Mouse (Mus musculus) adrenal gland, adult 2 months (tissue): ENCODE results near the gene Mcpt4. TPM values are rescaled to one million over a fixed set of nuclear protein-coding genes. Genes with fewer than 3 reads are reported as not detected.
"Not testable (repeated sequence)": the region's sequence is repeated elsewhere in the genome, so short reads cannot be mapped to it uniquely, and the experiment has no call there.

Source experiments
- DNase-seq: peaks from one replicate; pipeline ENCODE4 v3.0.0; 2021
- long read RNA-seq: library from polyadenylated mRNA; stranded (forward); transcript quantifications from one replicate; pipeline ENCODE4 v2.0.0, GENCODE M21; 2021
- polyA plus RNA-seq: library from polyadenylated mRNA; depleted of rRNA; stranded (reverse); fragments of >200 nt; gene quantifications from 2 replicates; pipeline ENCODE4 v1.2.3, GENCODE M21; 2012; rRNA removed
- total RNA-seq, 2 experiments: library from RNA; stranded (reverse); gene quantifications; 2 replicates each; pipeline ENCODE4 v1.2.3; 2021

The Mcpt4 gene
- total RNA-seq: 1 to 10 TPM; 1.1 to 1.6 TPM
- 1.00 and 1.3 TPM in 2 replicates for polyA plus RNA-seq
- long read RNA-seq: 0 reads

DNA sequence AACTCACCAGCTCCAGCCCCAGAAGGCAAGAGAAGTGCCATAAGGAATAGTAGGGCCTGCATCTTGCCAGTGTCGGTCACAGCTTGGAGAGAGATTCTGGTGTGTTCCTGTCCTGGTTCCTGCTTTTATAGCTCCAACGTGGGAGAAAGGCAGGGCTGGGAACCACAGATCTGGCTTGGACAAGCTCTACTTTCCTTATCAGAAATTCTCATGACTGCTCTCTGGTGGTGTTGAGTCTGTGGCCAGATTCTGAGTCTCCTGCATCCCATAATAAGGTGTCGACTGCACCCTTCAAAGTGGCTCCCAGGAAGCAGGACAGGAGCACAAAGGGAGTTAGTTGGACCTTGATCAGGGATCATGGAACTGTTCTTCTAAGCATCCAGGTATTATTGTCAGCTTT lies at the start of gene Mcpt4:
Mcpt4 (minus strand) TSS at position 101 of the 400 bp plus-strand sequence.
- not testable (repeated sequence) for DNase-seq

DNA sequence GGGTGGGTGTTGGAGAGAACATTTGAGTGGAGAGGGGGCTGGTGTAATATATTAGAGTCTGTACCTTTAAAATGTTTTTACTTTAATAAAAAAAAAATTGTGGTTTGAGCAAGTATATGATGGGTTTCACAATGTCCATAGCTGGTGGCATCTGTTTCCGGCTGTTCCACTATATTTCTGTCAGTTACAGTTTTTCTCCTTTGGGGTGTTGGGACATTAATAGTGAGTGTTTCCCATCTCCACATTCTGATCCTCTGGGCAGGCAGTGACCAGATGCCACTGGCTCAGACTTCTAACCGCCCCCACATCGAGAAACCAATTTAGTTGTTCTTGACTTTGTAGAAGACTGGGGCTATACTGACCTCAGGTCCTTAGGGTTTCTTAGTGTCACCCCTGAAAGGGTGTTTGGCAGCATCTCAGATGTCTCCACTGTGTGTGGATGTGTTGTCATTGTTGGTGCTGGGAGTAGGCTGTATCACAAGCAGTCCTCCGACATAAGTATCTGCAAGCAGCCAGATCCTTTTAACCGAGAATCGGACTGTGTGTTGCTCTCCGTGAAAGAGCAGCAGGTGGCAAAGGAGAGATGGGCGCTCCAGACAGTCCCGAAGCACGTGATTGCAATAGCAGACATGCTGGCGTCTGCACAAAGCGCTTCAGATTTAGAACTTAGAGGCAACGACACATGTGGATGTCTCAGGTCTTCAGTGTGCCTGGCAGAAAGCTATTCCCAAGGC lies 43.5 kb upstream of the Mcpt4 start:
- DNase-seq: no peak

DNA sequence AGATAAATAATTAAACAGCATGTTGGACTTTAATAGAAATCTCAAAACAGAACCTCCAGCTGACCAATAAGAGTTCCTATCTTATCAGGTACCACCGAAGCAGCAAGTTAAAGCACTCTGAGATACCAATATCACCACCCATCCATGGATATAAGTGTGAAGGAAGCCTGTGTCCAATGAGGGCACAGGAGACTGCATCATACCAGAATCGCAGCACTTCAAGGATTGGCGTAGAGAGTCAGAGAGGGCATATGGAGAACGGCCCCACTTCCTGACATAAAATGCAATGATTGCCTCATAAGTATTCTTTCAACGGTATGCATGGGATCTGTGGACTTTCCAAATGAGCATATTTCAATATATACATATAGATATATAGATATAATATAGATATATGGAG lies 42.9 kb upstream of the Mcpt4 start:
- no peak for DNase-seq

DNA sequence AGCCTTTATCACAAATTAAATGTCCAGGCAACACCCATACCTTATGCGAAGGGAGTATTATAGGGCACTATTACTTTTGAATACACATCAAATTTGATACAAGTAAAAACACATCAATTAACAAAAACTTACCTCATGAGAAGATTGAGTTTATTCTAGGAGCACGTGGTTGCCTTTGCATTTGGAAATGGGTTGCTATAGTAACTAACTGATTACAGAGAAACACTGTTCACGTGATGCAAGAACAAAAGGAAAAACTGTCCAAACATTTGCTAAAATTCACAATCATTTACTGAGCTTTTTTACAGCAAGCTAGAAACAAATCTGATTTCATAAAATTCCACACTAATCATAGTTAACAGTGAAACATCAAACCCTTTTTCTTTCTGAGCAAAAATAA lies 41.3 kb upstream of the Mcpt4 start:
- DNase-seq: no peak

DNA sequence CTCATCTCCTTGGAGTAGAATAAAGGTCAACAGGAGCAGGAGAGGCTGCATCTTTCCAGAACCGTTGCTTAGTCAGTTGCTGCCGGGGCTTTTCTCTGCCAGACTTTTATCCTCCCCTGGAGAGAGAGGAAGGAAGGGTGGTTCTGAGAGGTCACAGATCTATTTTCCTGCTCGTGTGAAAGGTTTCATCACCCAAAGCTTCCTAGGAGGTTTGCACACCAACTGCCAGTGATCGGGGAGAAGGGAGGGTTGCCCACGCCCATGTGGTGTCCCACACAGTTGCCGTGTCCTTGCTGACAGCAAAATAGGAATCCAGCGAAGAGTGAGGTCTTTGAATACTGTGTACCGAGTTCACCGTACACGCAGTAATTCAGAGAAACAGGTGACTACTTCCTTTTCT lies 40.3 kb upstream of the Mcpt4 start, which contains the start of gene Ctsg:
Ctsg (minus strand) TSS at position 189 of the 400 bp plus-strand sequence.
- no peak for DNase-seq

DNA sequence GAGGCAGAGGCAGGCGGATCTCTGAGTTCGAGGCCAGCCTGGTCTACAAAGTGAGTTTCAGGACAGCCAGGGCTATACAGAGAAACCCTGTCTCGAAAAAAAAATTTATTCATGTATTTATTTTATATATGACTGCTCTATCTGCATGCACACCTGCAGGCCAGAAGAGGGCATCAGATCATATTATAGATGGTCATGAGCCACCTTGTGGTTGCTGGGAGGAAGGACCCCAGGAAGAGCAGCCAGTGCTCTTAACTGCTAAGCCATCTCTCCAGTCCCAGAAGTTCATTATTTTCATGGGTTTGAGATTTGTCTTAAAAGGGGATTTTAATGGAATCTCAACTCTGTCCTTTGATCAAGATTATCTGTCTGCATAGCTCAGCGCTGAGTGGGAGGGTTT lies 36.8 kb upstream of the Mcpt4 start:
- DNase-seq: peak; percentile 7

DNA sequence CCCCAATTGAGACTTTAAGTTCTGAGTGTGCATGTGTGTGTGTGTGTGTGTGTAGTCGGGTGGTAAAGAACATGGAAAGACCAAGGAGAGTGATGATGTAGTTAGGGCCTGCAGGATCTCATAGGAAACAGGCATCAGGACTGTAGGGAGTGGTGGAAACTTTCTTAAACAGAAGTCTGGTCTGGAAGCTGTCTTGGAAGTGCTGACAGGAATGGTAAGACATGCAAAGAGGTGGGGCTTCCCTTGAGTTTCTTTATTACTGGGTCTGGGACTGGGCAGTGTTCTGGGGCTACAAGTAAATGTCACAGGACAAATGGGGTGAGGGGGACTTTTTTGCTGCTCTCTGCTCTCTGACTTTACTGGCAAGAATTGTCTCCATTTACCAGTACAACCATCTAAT lies 35.5 kb upstream of the Mcpt4 start:
- DNase-seq: no peak

DNA sequence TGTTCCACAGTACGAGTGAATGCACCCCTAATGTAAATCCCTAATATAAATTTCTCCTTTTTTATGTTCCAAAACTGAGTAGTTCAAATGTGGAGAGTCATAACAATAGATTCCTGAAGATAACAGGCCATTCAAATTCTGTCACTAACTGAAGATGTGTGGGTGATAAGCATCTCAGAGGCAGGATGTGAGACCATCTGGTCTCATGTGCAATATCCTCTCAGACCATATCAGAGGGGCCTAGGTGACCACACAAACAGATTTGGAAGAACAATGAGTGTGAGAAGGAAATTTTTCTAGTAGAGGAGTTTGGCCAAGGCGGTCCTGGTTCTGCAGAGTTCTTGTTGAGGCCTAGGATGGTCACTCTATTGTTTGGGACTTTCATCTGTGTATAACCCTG lies 31.2 kb upstream of the Mcpt4 start:
- no peak for DNase-seq

DNA sequence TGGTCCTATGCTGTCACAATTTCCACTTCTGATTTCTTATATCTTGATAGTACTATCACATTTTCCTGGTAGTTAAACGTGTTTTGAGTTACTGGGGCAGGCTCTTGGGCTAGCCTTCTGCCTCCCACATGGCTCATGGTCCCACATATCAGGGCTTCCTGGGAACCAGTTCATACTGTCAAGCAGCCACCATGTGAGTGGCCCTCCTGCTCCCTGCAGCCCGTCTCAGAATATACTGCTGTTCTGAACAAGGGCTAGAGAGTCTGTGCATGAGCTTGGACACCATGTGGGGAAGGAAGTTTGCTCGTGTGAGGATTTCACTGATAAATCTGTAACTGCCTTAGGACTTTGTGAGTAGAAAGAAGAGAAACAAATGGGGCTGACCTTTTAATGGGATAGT lies 24.6 kb upstream of the Mcpt4 start:
- DNase-seq: no peak

DNA sequence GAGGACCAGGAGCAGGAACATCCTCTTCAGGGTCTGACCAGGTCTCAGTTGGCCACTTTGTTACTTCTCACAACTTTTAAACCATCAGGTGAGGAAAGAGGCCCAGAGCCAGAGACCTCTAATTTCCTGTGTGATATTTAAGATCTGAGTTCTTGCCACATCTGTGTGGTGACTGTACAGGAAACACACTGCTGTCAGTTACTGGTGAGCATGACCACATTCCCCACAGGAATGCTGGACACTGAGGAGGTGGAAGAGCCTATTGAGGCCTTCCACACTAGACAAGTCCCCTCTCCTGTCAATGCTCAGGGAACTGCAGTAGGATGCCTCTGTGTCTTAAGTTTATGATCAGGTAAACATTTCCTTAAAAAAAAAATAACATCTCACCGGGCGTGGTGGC lies 23.1 kb upstream of the Mcpt4 start, which contains the start of gene Mcpt8:
Mcpt8 (minus strand) TSS at position 107 of the 400 bp plus-strand sequence.
- no peak for DNase-seq

DNA sequence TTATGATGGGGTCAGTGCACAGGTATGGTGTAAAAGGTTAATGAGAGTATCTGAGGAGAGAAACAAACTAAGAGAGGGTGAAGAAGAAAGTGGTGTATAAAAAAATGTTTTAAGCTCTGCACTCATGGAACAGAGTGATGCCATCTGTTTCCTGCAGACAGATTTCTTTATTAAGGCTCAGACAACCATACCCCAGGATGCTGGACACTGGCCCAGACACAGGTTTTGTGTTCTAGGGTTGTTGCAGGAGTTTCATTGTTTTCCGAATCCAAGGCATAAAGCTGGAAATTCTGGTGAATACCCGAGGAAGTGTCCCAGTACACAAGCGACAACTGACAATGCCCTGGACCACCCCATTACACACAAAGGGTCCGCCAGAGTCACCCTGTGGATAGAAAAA lies 19.9 kb upstream of the Mcpt4 start:
- no peak for DNase-seq

DNA sequence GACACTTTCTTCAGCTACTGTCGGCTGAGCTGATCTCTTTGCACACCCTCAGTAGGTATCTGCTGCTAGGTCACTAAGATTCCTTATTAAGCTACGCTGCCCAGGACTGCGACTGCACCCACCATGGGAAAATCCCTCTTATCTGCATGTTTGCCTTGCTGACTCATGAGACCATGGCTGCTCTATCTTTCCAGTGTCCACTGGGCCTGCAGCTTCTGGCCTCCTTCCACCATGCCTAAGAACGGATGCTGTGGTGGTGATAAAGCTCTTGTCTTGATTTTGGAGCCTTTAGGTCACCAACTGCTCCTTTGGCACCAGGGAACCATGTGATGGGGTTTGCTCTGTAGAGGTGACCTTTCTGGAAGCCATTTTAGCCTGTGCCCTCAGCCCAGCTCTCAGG lies 4.4 kb downstream of the Mcpt4 start:
- DNase-seq: no peak

DNA sequence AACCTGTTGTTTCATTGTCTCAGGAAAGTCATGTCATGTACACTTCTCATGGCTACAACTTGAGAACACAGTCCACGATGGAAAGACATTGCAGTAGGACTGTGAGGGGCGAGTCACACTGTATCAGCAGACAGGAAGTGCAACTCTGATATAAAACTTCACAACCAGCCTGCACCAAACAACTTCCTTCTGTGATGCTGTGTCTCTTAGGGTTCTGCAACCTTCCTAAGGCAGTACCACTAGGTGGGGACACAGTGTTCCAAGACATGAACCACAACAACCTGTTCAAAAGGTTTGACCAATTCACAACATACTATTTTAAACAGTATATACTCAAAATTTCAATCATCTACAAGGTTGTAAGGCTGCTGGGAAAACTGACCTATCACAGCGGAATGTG lies 6.7 kb downstream of the Mcpt4 start:
- no peak for DNase-seq

DNA sequence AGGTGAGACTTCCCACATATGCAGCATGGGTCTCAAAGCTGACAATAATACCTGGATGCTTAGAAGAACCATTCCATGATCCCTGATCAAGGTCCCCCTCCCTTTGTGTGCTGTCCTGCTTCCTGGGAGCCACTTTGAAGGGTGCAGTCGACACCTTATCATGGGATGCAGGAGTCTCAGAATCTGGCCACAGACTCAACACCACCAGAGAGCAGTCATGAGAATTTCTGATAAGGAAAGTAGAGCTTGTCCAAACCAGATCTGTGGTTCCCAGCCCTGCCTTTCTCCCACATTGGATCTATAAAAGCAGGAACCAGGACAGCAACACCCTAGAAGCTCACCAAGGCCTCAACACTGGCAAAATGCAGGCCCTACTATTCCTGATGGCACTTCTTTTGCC lies 20.3 kb downstream of the Mcpt4 start, which contains the start of gene Mcpt2:
Mcpt2 (plus strand) TSS at position 250 of the 400 bp plus-strand sequence.
- DNase-seq: not testable (repeated sequence)

DNA sequence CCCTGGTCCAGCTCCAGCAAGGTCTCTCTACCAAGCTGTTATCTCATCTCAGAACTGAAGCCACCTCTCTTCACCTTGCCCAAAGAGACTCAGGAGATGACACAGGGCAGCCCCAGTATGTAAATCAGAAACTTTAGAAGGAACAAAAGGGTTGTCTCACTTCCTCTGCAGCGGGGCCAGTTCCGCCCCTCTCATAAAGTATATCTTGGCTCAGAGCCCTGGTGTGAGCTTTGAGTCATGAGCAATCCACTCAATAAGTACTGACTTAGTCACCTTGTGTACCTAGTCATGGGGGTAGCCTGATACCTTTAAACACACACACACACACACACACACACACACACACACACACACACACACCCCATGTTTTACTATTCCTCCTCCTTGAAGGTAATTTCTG lies 27.7 kb downstream of the Mcpt4 start:
- no peak for DNase-seq

DNA sequence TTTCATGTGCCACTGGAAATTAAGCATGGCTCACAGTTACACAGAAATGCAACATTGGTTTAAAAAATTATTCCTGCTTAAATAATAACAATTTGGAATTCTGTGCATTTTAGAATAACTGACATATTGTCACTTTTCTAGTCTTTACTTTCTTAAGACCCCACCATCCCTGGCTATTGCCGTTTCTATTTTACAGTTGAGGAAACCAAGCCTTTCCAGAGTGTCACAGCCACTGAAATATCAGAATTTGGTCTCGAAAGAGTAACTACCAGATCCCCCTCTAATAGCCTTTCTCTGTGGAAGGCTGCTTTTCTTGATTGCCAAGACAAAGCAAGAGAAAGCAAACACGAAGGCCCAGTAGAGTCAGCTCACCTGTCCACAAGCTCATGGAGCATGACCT lies 31.7 kb downstream of the Mcpt4 start, which contains the start of gene Mcpt9:
Mcpt9 (minus strand) TSS at position 101 of the 400 bp plus-strand sequence.
- DNase-seq: not testable (repeated sequence)

DNA sequence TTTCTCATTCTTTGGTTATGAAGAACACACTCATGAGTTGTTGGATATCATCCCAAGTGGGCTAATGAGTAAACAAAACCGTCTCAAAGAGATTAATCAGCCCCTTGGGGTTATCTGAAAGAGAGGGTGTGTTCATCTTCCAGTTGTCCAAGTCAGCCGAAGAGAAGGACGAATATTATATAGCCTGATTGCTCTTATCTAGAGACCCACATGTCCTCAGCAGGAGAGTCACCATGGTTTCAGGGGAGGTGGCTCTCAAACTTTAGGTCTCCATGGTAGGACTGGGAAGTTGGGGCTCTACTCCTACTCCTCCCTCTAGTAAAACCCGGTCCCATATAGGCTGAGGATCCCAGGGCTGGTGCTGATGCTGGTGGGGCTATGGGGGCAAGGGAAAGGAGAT lies 40.8 kb downstream of the Mcpt4 start:
- DNase-seq: not testable (repeated sequence)

DNA sequence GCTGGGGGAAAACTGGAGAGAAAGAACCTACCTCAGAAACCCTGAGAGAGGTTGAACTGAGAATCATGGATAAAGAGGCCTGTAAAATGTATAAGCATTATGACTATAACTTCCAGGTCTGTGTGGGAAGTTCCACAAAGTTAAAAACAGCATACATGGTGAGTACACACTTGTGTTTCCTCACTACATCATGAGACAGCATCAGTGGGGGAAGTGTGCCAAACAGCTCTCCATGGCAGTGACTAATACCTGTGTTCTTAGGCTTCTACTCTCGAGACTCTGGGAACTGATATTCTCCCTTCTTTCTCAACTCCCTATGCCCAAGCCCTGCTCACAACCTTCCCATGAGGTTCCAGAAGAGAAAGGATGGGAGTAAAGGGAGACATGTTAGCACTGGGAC lies 42.7 kb downstream of the Mcpt4 start:
- no peak for DNase-seq

DNA sequence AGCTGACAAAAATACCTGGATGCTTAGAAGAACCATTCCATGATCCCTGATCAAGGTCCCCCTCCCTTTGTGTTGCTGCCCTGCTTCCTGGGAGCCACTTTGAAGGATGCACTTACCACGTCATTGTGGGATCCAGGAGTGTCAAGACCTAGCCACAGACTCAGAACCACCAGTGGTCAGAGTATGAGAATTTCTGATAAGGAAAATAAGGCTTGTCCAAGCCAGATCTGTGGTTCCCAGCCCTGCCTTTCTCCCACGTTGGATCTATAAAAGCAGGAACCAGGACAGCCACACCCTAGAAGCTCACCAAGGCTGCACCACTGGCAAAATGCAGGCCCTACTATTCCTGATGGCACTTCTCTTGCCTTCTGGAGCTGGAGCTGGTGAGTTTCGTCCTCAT lies 44.4 kb downstream of the Mcpt4 start, which contains the start of gene Mcpt1:
Mcpt1 (plus strand) TSS at position 301 of the 400 bp plus-strand sequence.
- not testable (repeated sequence) for DNase-seq

DNA sequence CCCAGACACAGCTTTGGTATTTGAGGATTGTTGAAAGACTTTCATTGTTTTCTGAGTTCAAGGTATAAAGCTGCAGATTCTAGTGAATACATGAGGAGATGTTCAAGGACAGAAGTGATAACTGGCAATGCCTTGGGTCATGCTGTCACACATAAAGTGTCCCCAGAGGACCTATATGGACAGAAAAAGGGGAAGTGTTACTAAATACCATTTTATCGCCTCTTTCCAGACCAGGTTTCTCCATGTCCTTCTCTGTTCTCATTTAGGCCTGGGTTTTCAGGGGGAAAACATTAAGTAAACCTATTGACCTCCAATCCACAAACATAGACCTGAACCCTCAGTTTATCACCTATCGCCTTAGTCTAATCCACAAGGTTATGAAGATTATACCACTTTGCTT lies 48.2 kb downstream of the Mcpt4 start:
- DNase-seq: no peak

DNA sequence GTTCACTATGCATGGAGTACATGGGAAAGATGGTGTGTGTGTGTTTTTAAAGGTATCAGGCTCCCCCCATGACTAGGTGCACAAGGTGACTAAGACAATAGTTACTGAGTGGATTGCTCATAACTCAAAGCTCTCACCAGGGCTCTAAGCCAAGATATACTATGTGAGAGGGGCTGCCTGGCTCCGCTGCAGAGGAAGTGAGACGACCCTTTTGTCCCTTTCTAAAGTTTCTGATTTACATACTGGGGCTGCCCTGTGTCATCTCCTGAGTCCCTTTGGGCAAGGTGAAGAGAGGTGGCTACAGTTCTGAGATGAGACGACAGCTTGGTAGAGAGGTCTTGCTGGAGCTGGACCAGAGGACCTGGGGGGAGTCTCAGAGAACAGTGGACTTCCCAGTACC lies 49.0 kb downstream of the Mcpt4 start:
- DNase-seq: no peak
